Mouse (Mus musculus) heart, adult 18-20 months (tissue): ENCODE data around the gene Spred2. TPM values are rescaled to one million over a fixed set of nuclear protein-coding genes. Genes with fewer than 3 reads are reported as not detected.
A peak's percentile ranks its signal among the peaks of the same experiment; 100 is the strongest.

Experiments used
- DNase-seq, 2 experiments: peaks; one replicate each; pipeline ENCODE4 v3.0.0; 2021 to 2022; ENCODE audit warnings: mixed read lengths in 1 of 2
- total RNA-seq, 2 experiments: library from RNA; stranded (reverse); gene quantifications; 2 replicates each; pipeline ENCODE4 v1.2.3; 2021

Spred2 gene
- total RNA-seq, 2 experiments from 2014 or later, result 18.0 to 20.7 TPM

DNA sequence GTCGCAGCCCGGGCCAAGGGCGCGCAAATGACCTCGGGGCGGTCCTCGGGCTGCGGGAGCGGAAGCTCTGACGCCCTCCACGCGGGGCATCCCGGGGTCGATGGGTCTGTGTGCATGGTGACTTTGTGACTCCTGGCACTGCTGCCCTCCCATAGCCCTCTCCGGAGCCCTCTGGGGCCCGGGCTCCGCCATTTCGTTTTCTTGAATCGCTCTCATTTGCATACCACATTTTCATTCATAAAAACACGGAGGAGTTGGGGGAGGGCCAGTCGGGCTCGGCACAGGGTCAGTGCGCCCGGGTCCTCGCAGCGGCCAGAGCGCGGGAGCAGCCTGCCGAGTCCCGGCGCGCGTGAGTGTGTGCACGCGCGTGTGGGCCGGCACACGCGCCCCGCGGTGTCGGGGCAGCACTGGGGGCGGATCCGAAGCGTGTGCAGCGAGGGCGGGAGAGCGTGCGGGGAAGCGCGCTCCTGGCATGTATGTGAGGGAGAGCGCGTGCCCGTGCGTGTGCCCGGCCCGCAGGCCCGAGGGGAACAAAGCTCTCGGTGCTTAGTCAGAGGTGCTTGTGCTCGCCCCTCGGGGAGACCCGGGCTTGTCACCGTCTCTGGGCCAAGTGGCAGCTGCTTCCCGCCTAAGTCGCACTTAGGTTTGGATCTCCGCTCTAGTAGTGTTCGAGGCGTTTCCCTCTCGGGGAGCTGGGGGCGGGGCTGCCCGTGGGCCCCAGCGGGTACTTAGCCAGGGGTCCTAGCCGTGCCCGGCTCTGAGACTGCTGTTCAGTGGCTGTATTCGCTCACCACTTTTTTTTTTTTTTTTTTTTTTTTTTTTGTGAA, 1.2 kb downstream of the Spred2 start:
- peak; percentile 73 to 76 for DNase-seq

DNA sequence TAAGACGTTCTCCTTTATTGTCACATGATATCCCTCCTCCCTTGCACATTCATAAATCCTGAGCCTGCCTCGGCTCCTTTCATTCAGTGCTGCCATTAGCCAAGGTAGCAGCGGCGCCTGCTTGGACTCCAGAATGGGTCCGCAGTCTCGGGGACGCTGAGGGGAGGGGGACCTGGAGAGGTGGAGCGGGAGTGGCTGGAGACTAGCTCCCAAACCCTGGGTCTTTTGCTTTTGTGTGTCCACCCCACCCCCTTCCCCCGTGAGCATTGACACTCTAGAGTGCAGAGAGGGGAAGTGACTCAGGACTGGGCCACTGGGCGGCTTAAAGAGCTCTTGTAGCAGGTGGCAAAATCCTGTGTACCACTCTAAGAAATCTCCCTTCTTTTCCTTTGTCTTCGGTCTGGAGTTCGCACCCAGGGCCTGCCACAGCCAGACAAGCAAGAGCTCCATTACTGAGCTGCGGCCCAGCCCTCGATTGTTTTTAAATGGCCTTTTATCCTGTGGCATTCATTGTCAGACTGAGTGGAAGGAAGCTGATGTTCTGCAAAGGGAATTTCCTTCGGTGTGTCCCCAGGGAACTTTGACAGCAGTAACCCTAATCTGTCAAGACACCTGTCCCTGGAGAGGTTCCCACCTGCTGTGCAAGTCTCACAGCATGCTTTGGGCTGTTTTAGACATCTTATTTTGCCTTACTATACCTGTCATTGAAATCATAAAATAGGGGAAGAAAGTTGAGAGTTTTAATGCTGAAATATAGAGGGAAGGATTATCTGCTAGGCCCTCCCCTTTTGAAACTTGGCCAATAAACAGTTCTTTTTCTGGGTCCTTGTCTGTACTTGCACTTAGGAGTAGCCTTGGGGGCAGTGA, 2.0 kb downstream of the Spred2 start:
- DNase-seq, result peak; percentile 67 to 79

DNA sequence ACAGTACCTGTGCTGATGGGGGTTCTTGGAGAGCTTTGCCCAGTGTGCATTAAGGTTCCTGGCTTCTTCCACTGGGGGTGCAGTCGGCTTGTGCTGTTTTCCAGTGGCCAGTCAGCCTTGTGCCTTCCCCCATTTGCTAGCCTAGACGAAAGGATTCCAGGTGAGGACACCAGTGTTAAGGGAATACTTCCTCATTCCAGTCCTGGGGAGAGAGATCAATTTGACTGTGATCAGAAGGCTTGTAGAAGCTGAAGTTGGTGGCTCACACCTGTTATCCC, 2.6 kb downstream of the Spred2 start:
- DNase-seq, result no peak

DNA sequence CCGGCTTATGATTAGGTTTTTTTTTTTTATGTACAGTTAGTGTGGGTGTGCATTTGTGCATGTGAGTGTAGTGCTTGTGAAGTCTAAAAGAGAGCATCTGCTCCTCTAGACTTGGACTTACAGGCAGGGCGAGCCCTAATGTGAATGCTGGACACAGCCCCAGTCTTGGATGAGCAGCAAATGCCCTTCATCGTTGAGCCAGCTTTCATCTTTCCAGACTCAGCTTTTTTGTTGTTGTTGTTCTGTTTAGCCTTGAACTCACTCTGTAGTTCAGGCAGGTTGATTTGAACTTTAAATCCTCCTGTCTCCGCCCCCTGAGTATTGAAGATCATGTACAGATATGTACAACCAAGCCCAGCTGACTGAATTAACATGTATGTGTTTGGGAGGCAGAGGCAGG, 4.5 kb downstream of the Spred2 start:
- DNase-seq, result no peak

DNA sequence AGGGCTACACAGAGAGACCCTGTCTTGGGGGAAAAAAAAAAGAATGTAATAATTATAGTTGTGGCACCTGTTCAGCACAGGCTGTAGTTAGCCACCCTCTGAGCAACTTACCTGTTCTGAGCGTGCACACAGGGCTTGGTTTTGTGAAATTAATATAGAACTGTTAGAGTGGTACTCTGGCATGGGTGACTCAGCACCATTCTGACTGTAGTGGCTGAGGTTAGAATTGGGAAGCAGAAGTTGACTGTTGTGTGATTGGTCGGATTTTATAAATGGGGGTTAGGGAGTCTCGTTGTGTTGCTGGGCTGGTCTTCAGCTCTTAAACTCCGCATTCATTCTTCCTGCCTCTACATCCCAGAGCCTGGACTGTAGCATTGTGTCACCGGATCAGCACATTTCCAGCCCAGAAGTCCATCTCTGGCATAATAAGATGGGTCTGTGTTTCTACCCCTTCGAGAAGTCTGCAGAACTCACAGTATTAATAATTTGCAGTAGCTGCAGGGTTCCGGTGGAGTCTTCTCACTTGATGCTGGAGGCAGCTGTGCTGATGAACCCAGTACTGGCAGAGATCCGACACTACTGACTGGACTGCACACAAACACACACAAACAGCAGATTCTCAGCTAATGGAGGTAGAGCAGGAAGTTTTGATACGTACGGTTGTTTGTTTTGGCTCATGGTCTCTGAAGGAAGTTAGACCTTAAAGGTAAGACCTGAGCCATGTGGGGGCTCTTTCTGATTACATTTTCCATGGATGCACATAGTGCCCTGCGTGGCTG, 5.1 kb downstream of the Spred2 start:
- DNase-seq, result peak in 1 of 2 experiments; percentile 41

DNA sequence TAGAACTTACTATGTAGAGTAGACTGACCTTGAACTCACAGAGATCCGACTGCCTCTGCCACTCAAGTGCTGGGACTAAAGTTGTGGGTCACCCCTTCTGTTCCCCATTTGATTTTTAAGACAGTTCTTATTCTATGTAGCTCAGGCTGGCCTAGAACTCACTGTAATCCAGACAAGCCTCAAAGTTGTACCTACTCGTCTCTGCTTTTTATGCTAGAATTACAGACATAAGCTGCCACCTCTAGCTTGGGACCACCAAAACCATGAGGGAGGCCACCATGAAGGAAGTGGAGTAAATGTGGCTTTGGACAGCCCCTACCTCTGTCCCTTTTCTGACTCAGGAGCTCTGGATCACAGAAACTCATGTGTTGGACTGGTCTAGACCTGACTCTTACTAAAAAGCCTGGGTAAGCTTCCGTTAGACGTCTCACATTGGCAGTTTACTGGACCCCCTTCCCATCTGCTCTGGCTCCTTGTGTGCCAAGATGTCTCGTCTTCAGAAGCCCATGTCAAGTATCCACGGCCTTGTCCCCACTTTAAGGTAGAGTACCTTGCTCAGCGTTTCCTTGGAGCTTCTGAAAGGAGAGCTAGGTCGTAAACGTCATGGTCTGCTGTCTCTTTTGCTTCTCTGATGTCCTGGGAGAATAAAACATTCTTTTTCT, 7.5 kb downstream of the Spred2 start:
- no peak for DNase-seq

DNA sequence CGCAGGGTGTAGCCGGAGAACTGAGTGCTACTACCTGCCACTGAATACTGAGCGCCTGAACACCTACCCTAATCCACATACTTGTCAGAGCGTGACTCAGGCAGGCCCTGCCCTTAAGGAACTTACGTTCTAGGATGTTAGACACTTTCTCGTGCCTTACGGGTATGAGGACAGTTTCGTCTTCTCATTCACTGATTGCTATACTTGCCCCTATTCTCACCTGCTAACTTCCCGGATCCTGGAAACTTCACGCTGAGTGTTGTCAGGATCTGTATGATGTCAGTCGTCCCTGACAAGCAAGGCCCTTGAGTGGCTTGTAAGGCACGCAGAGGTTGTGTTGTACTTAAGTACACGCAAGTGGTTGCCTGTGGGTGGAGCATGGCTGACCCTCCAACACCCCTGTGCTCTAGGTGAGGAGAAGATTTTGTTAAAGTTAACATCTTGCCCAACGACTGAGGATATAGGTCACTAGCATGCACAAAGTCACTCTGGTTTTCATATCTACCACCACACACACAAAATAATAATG, 8.9 kb downstream of the Spred2 start:
- DNase-seq, result no peak

DNA sequence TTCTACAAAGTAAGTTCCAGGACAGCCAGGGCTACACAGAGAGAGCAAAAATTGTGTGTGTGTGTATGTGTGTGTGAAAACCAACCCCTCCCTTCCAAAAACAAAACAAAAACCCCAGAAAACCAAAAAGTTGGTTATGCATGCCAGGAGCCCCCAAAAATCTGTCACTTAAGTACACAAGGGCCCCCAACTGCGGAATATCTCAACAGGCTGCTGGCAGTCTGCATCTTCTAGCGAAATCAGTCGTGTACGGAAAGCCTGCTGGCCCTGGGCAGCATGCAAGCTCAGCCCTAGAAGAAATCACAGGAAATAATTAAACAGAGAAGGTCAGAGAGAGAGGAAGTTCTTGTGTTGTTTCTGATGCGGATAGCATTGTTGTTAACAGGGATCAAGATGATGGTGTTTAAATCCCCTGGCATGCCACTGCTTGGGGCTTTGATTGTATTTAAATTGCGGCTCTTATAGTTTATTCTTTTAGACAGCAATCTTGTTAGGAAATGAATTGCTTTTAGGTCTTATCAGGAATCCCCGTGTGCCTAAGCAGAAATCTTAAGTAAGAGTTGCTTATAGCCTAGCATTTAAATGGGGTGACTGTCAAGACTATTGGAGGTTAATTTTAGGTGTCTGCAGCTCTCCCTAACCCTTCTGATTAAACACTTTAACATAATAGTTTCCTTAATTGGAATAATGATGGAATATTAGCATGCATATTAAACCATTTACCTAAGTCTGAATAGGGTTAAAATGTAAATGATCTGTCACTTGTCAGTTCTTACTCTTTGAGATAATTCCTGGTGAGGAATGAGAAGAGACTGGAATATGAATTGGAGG, 11.6 kb downstream of the Spred2 start:
- DNase-seq, result peak in 1 of 2 experiments; percentile 16

DNA sequence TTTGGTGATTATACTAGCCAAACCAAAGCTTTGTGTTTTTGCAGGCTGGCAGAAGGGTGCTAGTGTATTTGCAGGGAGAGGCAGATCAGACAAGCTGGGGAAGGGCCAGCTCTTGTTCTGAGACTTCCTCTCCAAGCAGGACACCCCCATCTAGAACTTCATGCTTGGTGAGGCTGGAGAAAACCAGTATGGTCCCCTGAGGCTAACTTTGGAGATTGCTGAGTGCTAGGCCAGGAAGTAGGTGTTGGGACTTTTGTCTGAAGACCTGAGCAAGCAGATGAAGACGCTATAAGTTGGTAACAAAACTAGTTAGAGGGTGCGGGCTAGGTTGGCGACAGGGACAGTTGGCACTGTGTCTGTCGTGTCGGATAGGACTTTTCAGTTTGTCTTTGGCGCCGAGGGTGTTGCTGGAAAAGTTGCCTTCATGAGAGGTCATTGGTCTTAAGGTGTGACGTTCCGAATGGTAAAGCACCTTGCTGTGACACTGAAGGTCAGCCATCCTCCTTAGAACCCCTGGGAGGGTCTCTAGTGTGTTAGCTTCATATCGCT, 14.4 kb downstream of the Spred2 start:
- peak in 1 of 2 experiments; percentile 16 for DNase-seq

DNA sequence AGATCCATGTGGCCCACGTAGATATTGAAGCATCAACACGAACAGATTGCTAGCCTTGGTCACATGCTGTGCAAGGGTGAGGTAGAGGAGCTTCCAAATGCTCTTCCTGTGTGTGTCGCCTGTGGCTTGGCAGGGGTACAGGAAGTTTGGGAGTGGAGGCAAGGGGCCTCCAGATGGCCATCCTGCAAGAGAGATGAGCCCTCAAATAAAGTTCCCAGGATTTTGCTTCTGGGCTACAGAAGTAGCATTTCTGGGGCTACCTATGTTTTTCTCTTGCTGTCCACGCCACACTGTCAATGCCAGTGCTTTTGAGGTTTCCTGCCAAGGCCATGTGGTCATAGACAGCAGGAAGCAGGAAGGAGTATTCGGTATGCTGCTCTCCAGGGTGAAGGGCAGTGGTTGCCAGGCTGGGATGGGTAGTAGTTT, 15.1 kb downstream of the Spred2 start:
- DNase-seq, result peak; percentile 50 to 59

DNA sequence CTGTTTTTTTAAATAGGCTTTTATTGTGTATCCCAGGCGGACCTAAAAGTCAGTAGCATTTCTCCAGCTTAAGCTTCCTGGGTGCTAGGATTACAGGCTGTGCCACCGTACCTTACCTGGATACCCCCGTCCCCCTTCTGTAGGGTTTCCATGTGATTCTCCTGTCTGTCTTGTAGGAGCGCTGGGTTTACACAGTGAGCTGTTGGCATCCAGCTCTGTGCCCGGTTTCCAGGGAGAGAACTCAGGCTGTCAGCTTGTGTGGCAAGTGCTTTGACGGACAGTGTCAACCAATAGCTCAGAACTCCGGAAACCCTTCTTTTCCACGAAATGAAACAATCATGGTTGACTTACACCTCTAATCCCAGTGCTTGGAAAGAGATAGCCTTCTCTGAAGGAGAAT, 15.7 kb downstream of the Spred2 start:
- no peak for DNase-seq

DNA sequence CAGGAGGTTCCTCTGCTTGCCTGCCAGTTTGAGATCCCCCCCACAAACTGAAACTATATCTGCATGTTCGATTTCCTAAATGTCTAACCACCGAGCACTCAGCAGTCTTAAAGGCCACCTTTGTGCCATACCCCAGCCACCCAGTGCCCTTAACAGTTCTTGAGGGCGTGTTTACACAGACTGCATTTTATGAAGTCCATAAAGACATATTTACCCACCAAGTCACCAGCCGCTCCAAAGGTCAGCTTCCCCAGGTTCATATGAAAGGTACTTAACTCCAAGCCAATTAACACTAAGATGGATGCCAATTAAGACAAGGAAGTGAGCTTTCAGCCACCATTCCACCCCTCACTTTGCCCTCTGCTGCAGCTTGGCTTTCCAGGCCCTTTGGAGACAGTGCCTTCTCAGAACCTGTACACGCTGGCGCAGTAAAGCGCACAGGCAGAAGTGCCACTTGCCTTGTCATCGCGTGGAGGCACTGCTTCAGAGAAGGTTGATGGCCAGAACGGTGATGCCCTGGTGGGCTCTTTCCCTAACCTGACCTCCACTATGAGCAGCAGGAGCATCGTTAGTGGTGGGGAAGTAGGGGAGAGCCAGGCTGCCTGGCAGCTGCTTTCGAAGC, 17.1 kb downstream of the Spred2 start:
- DNase-seq, result no peak

DNA sequence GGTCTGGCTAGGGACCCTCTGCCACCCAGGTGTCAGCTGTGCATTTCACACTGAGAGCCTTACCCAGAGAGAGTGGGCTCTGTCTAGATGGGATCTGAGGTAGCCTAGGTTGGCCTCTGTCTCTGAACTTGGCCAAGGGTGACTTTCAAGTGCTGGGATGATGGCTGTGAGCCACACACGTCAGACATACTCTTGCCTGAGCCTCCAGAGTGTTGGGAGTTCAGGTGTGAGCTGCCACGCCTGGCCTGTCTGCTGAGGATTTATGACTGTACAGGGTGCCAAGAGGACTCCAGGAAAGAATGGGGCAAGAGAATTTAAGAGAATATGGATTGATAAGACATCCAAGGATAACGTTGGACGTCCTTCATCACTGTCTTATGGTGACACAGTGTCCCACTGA, 17.8 kb downstream of the Spred2 start:
- DNase-seq, result no peak

DNA sequence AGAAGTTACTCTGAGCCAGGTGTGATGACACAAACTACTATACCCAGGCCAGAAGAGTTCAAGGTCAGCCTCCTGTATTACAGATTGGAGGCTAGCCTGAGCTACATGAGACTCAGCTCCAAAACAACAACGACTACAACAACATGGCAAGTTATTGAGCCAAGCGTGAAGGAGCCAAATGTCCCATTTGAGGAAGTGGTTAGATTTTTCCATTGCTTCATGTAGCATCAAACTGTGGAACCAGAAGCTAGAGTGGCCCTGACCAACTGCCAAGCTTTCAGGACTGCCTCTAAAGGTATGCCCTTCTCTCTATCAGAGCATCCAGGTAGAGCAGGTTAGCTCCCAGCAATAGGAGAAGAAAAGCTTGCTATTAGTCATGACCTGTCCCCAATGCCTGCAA, 19.6 kb downstream of the Spred2 start:
- no peak for DNase-seq

DNA sequence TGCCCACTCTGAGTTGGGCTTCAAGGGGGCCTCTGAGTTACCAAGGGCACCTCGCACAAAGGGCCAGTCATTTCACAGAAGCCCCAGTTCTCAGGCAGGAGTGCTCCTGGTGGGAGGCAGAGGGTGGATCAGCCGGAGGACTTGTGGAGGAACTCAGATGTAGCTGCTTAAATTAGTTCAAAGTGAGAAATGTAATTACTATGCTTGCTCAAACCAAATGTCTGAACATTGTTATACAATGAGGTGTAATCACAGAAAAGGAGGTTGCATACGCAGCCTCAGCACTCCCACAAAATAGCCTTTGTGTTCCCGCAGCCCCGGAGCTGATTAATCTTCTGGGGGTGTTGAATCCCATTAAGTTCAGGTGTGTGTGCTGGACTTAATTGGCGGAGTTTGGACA, 20.5 kb downstream of the Spred2 start:
- no peak for DNase-seq

DNA sequence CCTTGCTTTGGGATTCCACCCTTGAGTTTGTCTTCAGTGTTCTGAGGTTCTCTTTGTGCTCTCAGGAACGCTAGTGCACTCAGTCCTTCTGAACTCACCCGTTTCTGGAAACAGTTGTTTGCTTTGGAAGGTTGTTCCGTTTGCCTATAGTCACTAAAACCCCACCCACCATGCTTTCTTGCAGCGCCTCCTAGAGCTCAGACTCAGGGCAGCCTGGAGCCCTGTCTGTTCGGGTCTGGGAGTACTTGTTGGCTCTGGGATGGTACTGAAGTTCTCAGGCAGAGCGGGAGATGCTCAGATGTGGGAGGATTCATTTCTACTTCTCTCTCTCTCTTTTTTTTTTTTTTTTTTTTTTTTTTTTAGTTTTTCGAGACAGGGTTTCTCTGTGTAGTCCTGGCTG, 22.5 kb downstream of the Spred2 start:
- no peak for DNase-seq

DNA sequence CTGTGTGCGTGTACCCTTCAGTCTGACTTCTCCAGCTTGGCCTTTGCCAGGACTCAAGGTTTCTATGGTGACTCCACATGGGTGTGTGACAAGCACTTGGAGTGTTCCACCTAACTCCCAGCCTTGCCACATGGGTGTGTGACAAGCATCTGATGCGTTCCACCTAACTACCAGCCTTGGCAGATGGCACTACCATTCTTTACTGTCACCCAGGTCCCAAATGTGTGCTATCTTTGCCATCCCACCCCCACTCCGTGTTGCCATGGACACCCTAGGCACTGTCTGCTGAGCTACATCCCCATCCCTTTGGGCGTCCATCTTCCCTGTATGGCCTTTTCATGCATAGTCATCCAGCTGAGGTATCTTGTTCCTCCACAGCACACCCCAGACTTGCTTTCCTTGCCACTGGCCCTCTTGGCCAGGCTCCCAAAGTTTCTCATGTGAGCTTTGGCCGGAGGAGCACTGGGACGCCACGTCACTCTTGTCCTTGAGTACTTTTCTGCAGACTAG, 23.5 kb downstream of the Spred2 start:
- peak; percentile 67 to 74 for DNase-seq

DNA sequence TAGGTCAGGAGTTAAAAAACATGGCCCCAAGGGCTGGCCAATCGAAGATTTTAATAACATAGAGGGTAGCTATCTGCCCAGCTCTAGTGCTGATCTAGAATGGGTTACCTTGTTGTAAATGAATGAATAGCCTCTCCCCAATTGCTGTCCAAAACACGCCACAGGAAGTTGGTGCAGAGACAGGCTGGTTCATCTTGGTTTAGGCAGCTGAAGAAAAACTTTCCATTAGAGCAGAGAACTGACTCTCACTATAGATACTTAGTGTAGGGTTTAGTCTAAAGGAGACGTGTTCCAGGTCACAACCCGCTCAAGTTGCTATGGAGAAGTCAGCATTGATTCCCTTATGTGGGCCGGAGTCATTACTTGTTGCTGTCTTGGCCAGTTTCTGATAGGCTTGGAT, 25.6 kb downstream of the Spred2 start:
- no peak for DNase-seq

DNA sequence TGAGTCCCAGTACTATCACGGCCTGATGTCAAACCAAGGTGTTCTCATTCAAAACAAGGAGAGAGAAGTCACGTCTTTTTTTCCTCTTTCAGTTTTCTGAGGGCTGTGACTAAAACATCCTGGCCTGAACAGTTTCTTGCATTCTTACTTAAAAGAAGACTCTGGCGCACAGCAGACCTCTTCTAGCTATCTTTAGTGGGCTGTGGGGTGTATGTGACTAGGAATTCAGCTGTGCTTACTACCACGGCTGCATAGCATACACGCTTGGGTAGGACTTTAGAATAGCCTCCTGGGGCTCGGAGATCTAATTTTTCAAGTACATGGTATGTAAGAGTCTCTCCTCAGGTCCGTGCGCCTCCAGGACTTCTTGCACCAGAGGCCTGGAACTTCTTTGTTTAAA, 26.0 kb downstream of the Spred2 start:
- no peak for DNase-seq

DNA sequence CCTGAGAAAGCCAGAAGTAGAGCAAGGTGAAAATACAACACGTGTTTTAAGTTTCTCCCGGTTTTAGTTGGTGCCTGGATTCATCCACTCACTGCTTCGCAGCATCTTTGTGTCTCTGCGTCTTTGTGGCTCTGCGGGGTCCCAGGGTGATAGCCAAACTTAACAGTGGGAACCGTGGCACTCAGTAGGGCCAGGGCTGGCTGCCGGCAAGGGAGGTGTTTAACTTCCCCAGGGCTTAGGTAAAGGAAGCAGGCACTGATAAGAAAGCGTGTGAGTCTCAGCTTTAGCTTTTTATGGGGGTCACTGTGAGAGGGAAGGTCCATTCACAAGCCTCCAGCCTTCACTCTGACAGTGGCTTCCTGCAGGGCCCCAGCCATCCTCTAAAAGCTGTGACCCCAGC, 28.8 kb downstream of the Spred2 start:
- no peak for DNase-seq
